Mouse (Mus musculus): ENCODE measurements around the gene Relt. TPM values are rescaled to one million over a fixed set of nuclear protein-coding genes. Genes with fewer than 3 reads are reported as not detected.

The Relt gene
- polyA plus RNA-seq, 1 experiment, result 29.2 TPM

GRCm38 (mm10) chr7:100873197-100873596 is 10.0 kb upstream of the Relt start:
- H3K27ac ChIP-seq (ENCODE audit: insufficient read depth, low read length), result no peak overlapping the region
- no peak for DNase-seq
- H3K4me3 ChIP-seq (replicated peaks; ENCODE audit: insufficient read depth, low read depth, low read length), result no peak overlapping the region
- 94% methylated on average over 13 of the region's 13 CpGs for WGBS
- H3K27me3 ChIP-seq (ENCODE audit: control insufficient read depth, insufficient read depth, low read length), result no peaks in the 10 kb centered on the region
- TF ChIP-seq CTCF (IDR thresholded peaks at IDR 0.05; ENCODE audit: borderline replicate concordance, insufficient read depth, low read depth, low read length) (no peak), POLR2A (IDR thresholded peaks at IDR 0.05; ENCODE audit: borderline replicate concordance, insufficient read depth, low read length) (no peak)
- no peaks in the 10 kb centered on the region; the same call in 1 of the 2 replicates for H3K4me1 ChIP-seq (ENCODE audit: control insufficient read depth, insufficient read depth, low read length)

GRCm38 (mm10) chr7:100871892-100872291 is 8.6 kb upstream of the Relt start:
- TF ChIP-seq POLR2A (IDR thresholded peaks at IDR 0.05; ENCODE audit: borderline replicate concordance, insufficient read depth, low read length) (no peak), CTCF (IDR thresholded peaks at IDR 0.05; ENCODE audit: borderline replicate concordance, insufficient read depth, low read depth, low read length) (no peak)
- Histone ChIP-seq H3K4me3 (replicated peaks; ENCODE audit: insufficient read depth, low read depth, low read length) (no peak overlapping the region), H3K27ac (ENCODE audit: insufficient read depth, low read length) (no peak overlapping the region), H3K27me3 (ENCODE audit: control insufficient read depth, insufficient read depth, low read length) (no peaks in the 10 kb centered on the region), H3K4me1 (ENCODE audit: control insufficient read depth, insufficient read depth, low read length) (no peaks in the 10 kb centered on the region; the same call in 1 of the 2 replicates)
- no peak for DNase-seq
- 67% methylated on average over 5 of the region's 5 CpGs for WGBS

GRCm38 (mm10) chr7:100871355-100871754 is 8.1 kb upstream of the Relt start:
- WGBS, result 96% methylated on average over 4 of the region's 4 CpGs
- no peak overlapping the region for H3K4me3 ChIP-seq (replicated peaks; ENCODE audit: insufficient read depth, low read depth, low read length)
- H3K27me3 ChIP-seq (ENCODE audit: control insufficient read depth, insufficient read depth, low read length), result no peaks in the 10 kb centered on the region
- no peak for DNase-seq
- H3K27ac ChIP-seq (ENCODE audit: insufficient read depth, low read length), result no peak overlapping the region
- TF ChIP-seq CTCF (IDR thresholded peaks at IDR 0.05; ENCODE audit: borderline replicate concordance, insufficient read depth, low read depth, low read length) (no peak), POLR2A (IDR thresholded peaks at IDR 0.05; ENCODE audit: borderline replicate concordance, insufficient read depth, low read length) (no peak)
- H3K4me1 ChIP-seq (ENCODE audit: control insufficient read depth, insufficient read depth, low read length), result no peaks in the 10 kb centered on the region; the same call in 1 of the 2 replicates

DNA sequence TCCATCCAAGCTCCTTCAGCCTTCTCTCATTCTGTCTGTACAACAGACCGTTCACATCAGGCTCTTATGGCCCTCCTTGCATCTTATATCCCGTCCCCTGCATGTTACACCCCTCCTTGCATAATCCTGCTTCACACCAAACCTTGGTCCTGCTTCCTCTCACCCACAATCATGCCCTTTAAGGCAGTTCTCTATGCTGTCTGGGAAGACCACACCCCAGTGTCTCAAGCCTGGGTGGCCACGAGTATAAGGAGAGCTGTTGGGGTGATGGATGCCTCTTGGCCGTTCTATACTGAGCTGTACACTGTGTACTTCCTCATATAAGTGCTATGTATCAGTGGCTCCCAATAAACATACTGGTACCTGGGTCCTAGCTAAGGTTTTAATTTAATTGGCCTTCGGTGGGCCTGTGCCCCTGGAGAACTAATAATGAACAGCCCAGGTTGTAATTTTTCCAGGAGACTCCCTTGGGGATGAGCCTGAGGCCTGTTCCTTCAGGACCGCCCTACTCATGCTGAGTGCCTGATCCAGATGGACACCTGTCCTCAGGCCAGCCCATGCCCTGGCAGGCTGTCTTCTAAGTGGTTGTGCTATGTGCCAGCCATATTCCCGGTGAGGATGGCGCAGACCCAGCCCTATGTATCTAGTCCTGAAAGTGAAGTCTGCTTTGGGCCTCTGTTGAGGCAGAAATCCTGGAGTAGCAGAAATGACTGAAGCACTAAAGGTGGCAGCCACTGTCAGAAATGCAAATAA is 6.8 kb upstream of the Relt start:
- H3K4me3 ChIP-seq (replicated peaks; ENCODE audit: insufficient read depth, low read depth, low read length), result no peak overlapping the region
- H3K27ac ChIP-seq (ENCODE audit: insufficient read depth, low read length), result no peak overlapping the region
- H3K27me3 ChIP-seq (ENCODE audit: control insufficient read depth, insufficient read depth, low read length), result no peaks in the 10 kb centered on the region
- peak in 1 of 2 experiments; percentile 50 for DNase-seq
- no peaks in the 10 kb centered on the region; the same call in 1 of the 2 replicates for H3K4me1 ChIP-seq (ENCODE audit: control insufficient read depth, insufficient read depth, low read length)
- WGBS, result 58% methylated on average over 8 of the region's 8 CpGs
- no peak for TF ChIP-seq CTCF (IDR thresholded peaks at IDR 0.05; ENCODE audit: borderline replicate concordance, insufficient read depth, low read depth, low read length)
- no peak for TF ChIP-seq POLR2A (IDR thresholded peaks at IDR 0.05; ENCODE audit: borderline replicate concordance, insufficient read depth, low read length)

- H3K4me1 ChIP-seq (ENCODE audit: control insufficient read depth, insufficient read depth, low read length), result no peaks in the 10 kb centered on the region; the same call in 1 of the 2 replicates
- TF ChIP-seq CTCF (IDR thresholded peaks at IDR 0.05; ENCODE audit: borderline replicate concordance, insufficient read depth, low read depth, low read length) (no peak), POLR2A (IDR thresholded peaks at IDR 0.05; ENCODE audit: borderline replicate concordance, insufficient read depth, low read length) (no peak)
- H3K4me3 ChIP-seq (replicated peaks; ENCODE audit: insufficient read depth, low read depth, low read length), result no peak overlapping the region
- no peak for DNase-seq
- no peaks in the 10 kb centered on the region for H3K27me3 ChIP-seq (ENCODE audit: control insufficient read depth, insufficient read depth, low read length)
- H3K27ac ChIP-seq (ENCODE audit: insufficient read depth, low read length), result no peak overlapping the region
- 62% methylated on average over 4 of the region's 4 CpGs for WGBS
These were observed 5.3 kb upstream of the Relt start for GRCm38 (mm10) chr7:100868551-100868950.

GRCm38 (mm10) chr7:100867561-100867960 is 4.3 kb upstream of the Relt start:
- no peak for DNase-seq
- WGBS, result 65% methylated on average over 2 of the region's 2 CpGs
- no peak overlapping the region for H3K4me3 ChIP-seq (replicated peaks; ENCODE audit: insufficient read depth, low read depth, low read length)

DNA sequence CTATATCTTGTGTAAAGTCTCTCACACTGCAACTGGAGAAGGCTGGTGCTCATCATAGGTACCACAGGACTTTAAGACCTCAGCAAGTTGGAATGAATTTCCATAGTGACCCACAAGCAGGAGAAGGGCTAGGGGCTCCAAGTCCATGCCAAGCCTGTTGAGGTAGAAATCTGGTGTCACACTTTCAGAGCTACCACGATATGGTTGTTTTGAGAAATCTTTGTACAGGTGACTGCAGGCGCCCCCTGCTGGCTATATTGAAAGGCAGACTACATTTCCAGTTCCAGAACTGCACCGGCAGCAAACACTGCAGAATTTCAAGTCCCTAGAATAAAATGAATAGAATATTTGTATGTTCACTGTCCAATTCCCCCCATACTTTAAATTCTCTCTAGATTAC is 3.4 kb upstream of the Relt start:
- no peak overlapping the region for H3K4me3 ChIP-seq (replicated peaks; ENCODE audit: insufficient read depth, low read depth, low read length)
- H3K4me1 ChIP-seq (ENCODE audit: control insufficient read depth, insufficient read depth, low read length), result peaks cover 6% of the 10 kb centered on the region
- under 1% methylated on average over 3 of the region's 3 CpGs for WGBS
- no peak overlapping the region for H3K27ac ChIP-seq (ENCODE audit: insufficient read depth, low read length)
- peak; percentile 68 to 78 for DNase-seq
- H3K27me3 ChIP-seq (ENCODE audit: control insufficient read depth, insufficient read depth, low read length), result no peaks in the 10 kb centered on the region
- TF ChIP-seq CTCF (IDR thresholded peaks at IDR 0.05; ENCODE audit: borderline replicate concordance, insufficient read depth, low read depth, low read length) (peak; percentile 60), POLR2A (IDR thresholded peaks at IDR 0.05; ENCODE audit: borderline replicate concordance, insufficient read depth, low read length) (no peak)

More at GRCm38 (mm10) chr7:100867561-100867960, 4.3 kb upstream of the Relt start:
- TF ChIP-seq CTCF (IDR thresholded peaks at IDR 0.05; ENCODE audit: borderline replicate concordance, insufficient read depth, low read depth, low read length) (no peak), POLR2A (IDR thresholded peaks at IDR 0.05; ENCODE audit: borderline replicate concordance, insufficient read depth, low read length) (no peak)
- Histone ChIP-seq H3K27me3 (ENCODE audit: control insufficient read depth, insufficient read depth, low read length) (no peaks in the 10 kb centered on the region), H3K27ac (ENCODE audit: insufficient read depth, low read length) (no peak overlapping the region), H3K4me1 (ENCODE audit: control insufficient read depth, insufficient read depth, low read length) (peaks cover 1% of the 10 kb centered on the region)

DNA sequence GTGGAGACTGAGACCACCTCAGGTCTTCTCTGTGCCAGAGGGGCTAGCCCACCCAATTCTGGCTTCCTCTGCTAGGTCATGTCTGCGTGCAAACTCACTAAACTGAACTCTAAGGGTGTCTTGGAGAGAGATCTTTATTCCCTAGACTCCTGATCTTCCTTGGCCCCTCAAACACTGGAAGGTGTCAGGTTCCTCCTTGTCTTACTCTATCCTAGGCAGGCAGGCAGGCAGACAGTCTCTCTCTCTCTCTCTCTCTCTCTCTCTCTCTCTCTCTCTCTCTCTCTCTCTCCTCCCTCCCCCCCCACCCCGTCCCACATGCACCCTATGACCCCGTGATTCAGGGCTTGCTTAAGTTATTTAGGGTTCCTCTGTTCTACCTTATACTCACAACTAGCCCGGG is 893 bp downstream of the Relt start:
- peaks cover 6% of the 10 kb centered on the region; the same call in 1 of the 2 replicates for H3K4me1 ChIP-seq (ENCODE audit: control insufficient read depth, insufficient read depth, low read length)
- H3K4me3 ChIP-seq (replicated peaks; ENCODE audit: insufficient read depth, low read depth, low read length), result peak overlapping the region; percentile 55
- no peaks in the 10 kb centered on the region for H3K27me3 ChIP-seq (ENCODE audit: control insufficient read depth, insufficient read depth, low read length)
- H3K27ac ChIP-seq (ENCODE audit: insufficient read depth, low read length), result no peak overlapping the region
- 19% methylated on average over 4 of the region's 4 CpGs for WGBS
- no peak for DNase-seq
- TF ChIP-seq POLR2A (IDR thresholded peaks at IDR 0.05; ENCODE audit: borderline replicate concordance, insufficient read depth, low read length), result no peak
- TF ChIP-seq CTCF (IDR thresholded peaks at IDR 0.05; ENCODE audit: borderline replicate concordance, insufficient read depth, low read depth, low read length), result no peak
